Mouse (Mus musculus) MEL (cell line): Measurements from ENCODE around the gene Bcap31. TPM values are rescaled to one million over a fixed set of nuclear protein-coding genes. Genes with fewer than 3 reads are reported as not detected.
A peak's percentile ranks its signal among the peaks of the same experiment; 100 is the strongest.

Source experiments
- DNase-seq: peaks from one replicate; pipeline ENCODE4 v3.0.0; 2011; ENCODE audit warnings: low read depth, low spot score
- H3K27ac ChIP-seq: 2 replicates; pipeline ENCODE4 v1.5.1; 2012; ENCODE audit warnings: low read depth, mild to moderate bottlenecking, control low read depth, low read length, moderate library complexity; ENCODE audit not compliant: control insufficient read depth
- H3K27me3 ChIP-seq, 2 experiments: fragments of 150-350 bp in 1 of 2; sonication (generic) in 1 of 2; 2 replicates each; pipeline ENCODE4 v1.6.1; 2012; ENCODE audit warnings: low read length in 2 of 2, mild to moderate bottlenecking in 2 of 2, improper control_type of control experiment in 1 of 2, moderate library complexity in 1 of 2; ENCODE audit not compliant: insufficient read depth in 2 of 2, control insufficient read depth in 1 of 2
- H3K36me3 ChIP-seq, 2 experiments: 2 replicates each; pipeline ENCODE4 v1.6.1; 2012 to 2014; ENCODE audit warnings: low read length in 2 of 2, improper control_type of control experiment in 1 of 2, inconsistent platforms in 1 of 2, mild to moderate bottlenecking in 1 of 2; ENCODE audit not compliant: insufficient read depth in 2 of 2, control insufficient read depth in 1 of 2
- H3K4me1 ChIP-seq, 2 experiments: fragments of 150-350 bp in 1 of 2; sonication (generic) in 1 of 2; 2 replicates each; pipeline ENCODE4 v1.6.1; 2012; ENCODE audit warnings: low read length in 2 of 2, improper control_type of control experiment in 1 of 2, mild to moderate bottlenecking in 1 of 2; ENCODE audit not compliant: insufficient read depth in 2 of 2, control insufficient read depth in 1 of 2
- H3K4me3 ChIP-seq, 2 experiments: fragments of 150-350 bp in 1 of 2; sonication (generic) in 1 of 2; 2 replicates each; pipeline ENCODE4 v1.5.1; 2012; ENCODE audit warnings: low read depth in 2 of 2, low read length in 2 of 2, mild to moderate bottlenecking in 2 of 2, moderate library complexity in 2 of 2, control low read depth in 1 of 2, improper control_type of control experiment in 1 of 2; ENCODE audit not compliant: control insufficient read depth in 1 of 2, insufficient read depth in 1 of 2
- H3K79me2 ChIP-seq: 2 replicates; pipeline ENCODE4 v1.6.1; 2012; ENCODE audit warnings: mild to moderate bottlenecking, low read length, moderate library complexity; ENCODE audit not compliant: control insufficient read depth, poor library complexity, insufficient read depth
- H3K9ac ChIP-seq: 2 replicates; pipeline ENCODE4 v1.6.1; 2012; ENCODE audit warnings: low read depth, mild to moderate bottlenecking, control low read depth, low read length, moderate library complexity; ENCODE audit not compliant: control insufficient read depth, poor library complexity, severe bottlenecking
- H3K9me3 ChIP-seq: fragments of 150-350 bp; sonication (generic); replicated peaks from 2 replicates; pipeline ENCODE4 v1.6.1; 2012; ENCODE audit warnings: mild to moderate bottlenecking, low read length, improper control_type of control experiment, moderate library complexity; ENCODE audit not compliant: insufficient read depth
- BHLHE40 ChIP-seq: IDR thresholded peaks from 2 replicates; pipeline ENCODE4 v1.6.1; 2012; ENCODE audit warnings: low read depth, mild to moderate bottlenecking, inconsistent platforms, low read length, improper control_type of control experiment, borderline replicate concordance
- CHD1 ChIP-seq: IDR thresholded peaks from 2 replicates; pipeline ENCODE4 v1.6.1; 2012; ENCODE audit warnings: low read depth, mild to moderate bottlenecking, inconsistent platforms, low read length, improper control_type of control experiment
- CHD2 ChIP-seq: IDR thresholded peaks from 2 replicates; pipeline ENCODE4 v1.6.1; 2011; ENCODE audit warnings: low read length, improper control_type of control experiment
- CTCF ChIP-seq, 3 experiments: IDR thresholded peaks in 2 of 3; conservative IDR thresholded peaks in 1 of 3; 2 replicates each; pipeline ENCODE4 v1.5.1; 2011 to 2012; ENCODE audit warnings: low read length in 3 of 3, low read depth in 2 of 3, mild to moderate bottlenecking in 2 of 3, improper control_type of control experiment in 1 of 3, inconsistent platforms in 1 of 3, mixed read lengths in 1 of 3, moderate library complexity in 1 of 3; ENCODE audit not compliant: control insufficient read depth in 1 of 3, insufficient read depth in 1 of 3, poor library complexity in 1 of 3, severe bottlenecking in 1 of 3
- EP300 ChIP-seq, 2 experiments: IDR thresholded peaks; 2 replicates each; pipeline ENCODE4 v1.6.1; 2011; ENCODE audit warnings: improper control_type of control experiment in 2 of 2, low read length in 2 of 2, low read depth in 1 of 2, mild to moderate bottlenecking in 1 of 2
- ETS1 ChIP-seq: IDR thresholded peaks from 2 replicates; pipeline ENCODE4 v1.6.1; 2012; ENCODE audit warnings: low read depth, mild to moderate bottlenecking, inconsistent platforms, low read length, improper control_type of control experiment, moderate library complexity
- GATA1 ChIP-seq: IDR thresholded peaks from 2 replicates; pipeline ENCODE4 v1.6.1; 2011; ENCODE audit warnings: low read depth, low read length, improper control_type of control experiment
- HCFC1 ChIP-seq: IDR thresholded peaks from 2 replicates; pipeline ENCODE4 v1.6.1; 2012; ENCODE audit warnings: low read depth, mild to moderate bottlenecking, inconsistent platforms, low read length, improper control_type of control experiment, moderate library complexity
- KAT2A ChIP-seq: conservative IDR thresholded peaks from 2 replicates; pipeline ENCODE4 v1.6.1; 2012; ENCODE audit warnings: low read depth, low read length, improper control_type of control experiment, inconsistent platforms
- MAFK ChIP-seq: IDR thresholded peaks from 2 replicates; pipeline ENCODE4 v1.6.1; 2011; ENCODE audit warnings: low read depth, mild to moderate bottlenecking, low read length, improper control_type of control experiment, borderline replicate concordance
- MAX ChIP-seq: IDR thresholded peaks from 2 replicates; pipeline ENCODE4 v1.6.1; 2011; ENCODE audit warnings: low read length, improper control_type of control experiment
- MXI1 ChIP-seq: IDR thresholded peaks from 2 replicates; pipeline ENCODE4 v1.6.1; 2011; ENCODE audit warnings: mild to moderate bottlenecking, low read depth, low read length, improper control_type of control experiment
- MYB ChIP-seq: IDR thresholded peaks from 2 replicates; pipeline ENCODE4 v1.6.1; 2011; ENCODE audit warnings: mild to moderate bottlenecking, low read depth, low read length, improper control_type of control experiment
- MYC ChIP-seq: IDR thresholded peaks from 2 replicates; pipeline ENCODE4 v1.6.1; 2011; ENCODE audit warnings: low read depth, mild to moderate bottlenecking, low read length, improper control_type of control experiment, moderate library complexity
- NELFE ChIP-seq: IDR thresholded peaks from 2 replicates; pipeline ENCODE4 v1.6.1; 2011; ENCODE audit warnings: low read depth, low read length, improper control_type of control experiment
- POLR2AphosphoS2 ChIP-seq: IDR thresholded peaks from 2 replicates; pipeline ENCODE4 v1.6.1; 2011; ENCODE audit warnings: low read length, improper control_type of control experiment
- RAD21 ChIP-seq: IDR thresholded peaks from 2 replicates; pipeline ENCODE4 v1.6.1; 2011; ENCODE audit warnings: mild to moderate bottlenecking, low read depth, low read length, improper control_type of control experiment
- SIN3A ChIP-seq: IDR thresholded peaks from 2 replicates; pipeline ENCODE4 v1.6.1; 2012; ENCODE audit warnings: low read length, improper control_type of control experiment, inconsistent platforms
- SMC3 ChIP-seq: IDR thresholded peaks from 2 replicates; pipeline ENCODE4 v1.6.1; 2011; ENCODE audit warnings: low read depth, low read length, improper control_type of control experiment
- TCF12 ChIP-seq: IDR thresholded peaks from 2 replicates; pipeline ENCODE4 v1.6.1; 2014; ENCODE audit warnings: low read depth, mild to moderate bottlenecking, inconsistent platforms, low read length, improper control_type of control experiment, moderate library complexity
- USF1 ChIP-seq: IDR thresholded peaks from 2 replicates; pipeline ENCODE4 v1.6.1; 2014; ENCODE audit warnings: low read depth, mild to moderate bottlenecking, inconsistent platforms, low read length, improper control_type of control experiment, moderate library complexity
- USF2 ChIP-seq, 2 experiments: IDR thresholded peaks; 2 replicates each; pipeline ENCODE4 v1.6.1; 2011 to 2012; ENCODE audit warnings: improper control_type of control experiment in 2 of 2, low read length in 2 of 2, borderline replicate concordance in 1 of 2, inconsistent platforms in 1 of 2, low read depth in 1 of 2, mild to moderate bottlenecking in 1 of 2; ENCODE audit not compliant: insufficient read depth in 1 of 2
- ZKSCAN1 ChIP-seq: IDR thresholded peaks from 2 replicates; pipeline ENCODE4 v1.6.1; 2012; ENCODE audit warnings: low read depth, mild to moderate bottlenecking, inconsistent platforms, low read length, improper control_type of control experiment, moderate library complexity
- ZMIZ1 ChIP-seq: IDR thresholded peaks from 2 replicates; pipeline ENCODE4 v1.6.1; 2012; ENCODE audit warnings: low read depth, mild to moderate bottlenecking, inconsistent platforms, low read length, improper control_type of control experiment, moderate library complexity
- ZNF384 ChIP-seq: IDR thresholded peaks from 2 replicates; pipeline ENCODE4 v1.6.1; 2012; ENCODE audit warnings: low read depth, mild to moderate bottlenecking, inconsistent platforms, low read length, improper control_type of control experiment
- polyA plus RNA-seq, 2 experiments: library from polyadenylated mRNA; stranded (reverse) in 1 of 2; unstranded in 1 of 2; fragments of >175 nt in 1 of 2; fragments of >200 nt in 1 of 2; gene quantifications; 2 replicates each; pipeline versions ENCODE4 v1.2.1 to v1.2.4; 2012; ENCODE audit warnings: low replicate concordance in 2 of 2, low read depth in 1 of 2; ENCODE audit not compliant: insufficient read length in 2 of 2, insufficient read depth in 1 of 2, missing spikeins in 1 of 2
- total RNA-seq: library from RNA; depleted of rRNA; stranded (reverse); fragments of 300-350 nt; gene quantifications from 2 replicates; pipeline ENCODE4 v1.2.3, GENCODE M21; 2012

The Bcap31 gene
- total and polyA plus RNA-seq, 3 experiments = 164 to 214 TPM; not detected in 1

- TF ChIP-seq POLR2AphosphoS2 (no peak), ZNF384 (no peak), MYC (no peak), MXI1 (no peak), CTCF (IDR thresholded peaks at IDR 0.05 in 2 of 3, conservative IDR thresholded peaks at IDR 0.05 in 1 of 3; ENCODE audit: control insufficient read depth in 1 of 3, insufficient read depth in 1 of 3, low read depth in 2 of 3, low read length in 3 of 3, poor library complexity in 1 of 3, severe bottlenecking in 1 of 3) (peak in 1 of 3 experiments; percentile 22; a peak in 1 of 6 replicates), SIN3A (no peak), SMC3 (peak; percentile 16; the same call in 1 of the 2 replicates), ZKSCAN1 (no peak)
- H3K27me3 ChIP-seq = no peaks in the 10 kb centered on the region
- no peaks in the 10 kb centered on the region for H3K9me3 ChIP-seq
- H3K36me3 ChIP-seq = peaks cover 0 to 8% of the 10 kb centered on the region in 2 experiments; a peak in 2 of 4 replicates
- H3K27ac ChIP-seq = no peak overlapping the region
- DNase-seq = peak; percentile 14
- H3K4me1 ChIP-seq = no peaks in the 10 kb centered on the region
- H3K79me2 ChIP-seq = no peaks in the 10 kb centered on the region
- H3K4me3 ChIP-seq = no peak overlapping the region
- no peak overlapping the region for H3K9ac ChIP-seq
Measured at GRCm38 (mm10) chrX:73700472-73700871, 15.5 kb downstream of the Bcap31 start.

GRCm38 (mm10) chrX:73690917-73691629 lies 24.9 kb downstream of the Bcap31 start:
- Histone ChIP-seq H3K9me3 (no peaks in the 10 kb centered on the region), H3K36me3 (peaks cover 2 to 6% of the 10 kb centered on the region in 2 experiments; a peak in 2 of 4 replicates), H3K4me1 (0 out of 4 replicates have a peak, but pooled peaks cover 0 to 2% of the 10 kb centered on the region in 2 experiments), H3K27me3 (no peaks in the 10 kb centered on the region), H3K9ac (no peak overlapping the region), H3K27ac (no peak overlapping the region), H3K4me3 (no peak overlapping the region), H3K79me2 (no peaks in the 10 kb centered on the region)
- DNase-seq = peak; percentile 55
- no peak for TF ChIP-seq BHLHE40
- no peak for TF ChIP-seq HCFC1
- peak; percentile 54 to 61 (median 61) for TF ChIP-seq CTCF (IDR thresholded peaks at IDR 0.05 in 2 of 3, conservative IDR thresholded peaks at IDR 0.05 in 1 of 3; ENCODE audit: control insufficient read depth in 1 of 3, insufficient read depth in 1 of 3, low read depth in 2 of 3, low read length in 3 of 3, poor library complexity in 1 of 3, severe bottlenecking in 1 of 3)
- TF ChIP-seq RAD21 = peak; percentile 10
- TF ChIP-seq SMC3 = peak; percentile 38
- TF ChIP-seq TCF12 = no peak
- TF ChIP-seq USF1 = no peak

- H3K27me3 ChIP-seq = no peaks in the 10 kb centered on the region
- no peak overlapping the region for H3K4me3 ChIP-seq
- H3K79me2 ChIP-seq = no peaks in the 10 kb centered on the region
- H3K9ac ChIP-seq = no peak overlapping the region
- peaks cover 0 to 5% of the 10 kb centered on the region in 2 experiments; a peak in 2 of 4 replicates for H3K36me3 ChIP-seq
- no peak for DNase-seq
- no peaks in the 10 kb centered on the region for H3K9me3 ChIP-seq
- TF ChIP-seq MAFK (no peak), GATA1 (no peak), ZKSCAN1 (no peak), CHD2 (no peak), USF2 (IDR thresholded peaks at IDR 0.05; ENCODE audit: borderline replicate concordance in 1 of 2, insufficient read depth in 1 of 2, low read depth in 1 of 2, low read length in 2 of 2) (no peak), ZMIZ1 (no peak), NELFE (no peak), KAT2A (no peak), MYC (no peak), MAX (no peak), TCF12 (no peak), CHD1 (no peak), MYB (no peak), ETS1 (no peak), HCFC1 (no peak), EP300 (IDR thresholded peaks at IDR 0.05; ENCODE audit: low read depth in 1 of 2, low read length in 2 of 2) (no peak)
- no peak overlapping the region for H3K27ac ChIP-seq
- no peaks in the 10 kb centered on the region for H3K4me1 ChIP-seq
Measured at GRCm38 (mm10) chrX:73685629-73686028, 30.3 kb downstream of the Bcap31 start.
